Mouse (Mus musculus) ES-Bruce4 (cell line): ENCODE data around the gene Oas1d.
"Not testable (repeated sequence)": the region's sequence is repeated elsewhere in the genome, so short reads cannot be mapped to it uniquely, and the experiment has no call there.

Experiments used
- CTCF ChIP-seq: IDR thresholded peaks from one replicate; pipeline ENCODE4 v1.8.1; 2011; ENCODE audit warnings: low read depth, low read length
- EP300 ChIP-seq: IDR thresholded peaks from 2 replicates; pipeline ENCODE4 v1.6.1; 2011; ENCODE audit warnings: low read depth, low read length; ENCODE audit not compliant: insufficient read depth
- POLR2A ChIP-seq: IDR thresholded peaks from one replicate; pipeline ENCODE4 v1.8.1; 2011; ENCODE audit warnings: low read length; ENCODE audit not compliant: insufficient read depth

DNA sequence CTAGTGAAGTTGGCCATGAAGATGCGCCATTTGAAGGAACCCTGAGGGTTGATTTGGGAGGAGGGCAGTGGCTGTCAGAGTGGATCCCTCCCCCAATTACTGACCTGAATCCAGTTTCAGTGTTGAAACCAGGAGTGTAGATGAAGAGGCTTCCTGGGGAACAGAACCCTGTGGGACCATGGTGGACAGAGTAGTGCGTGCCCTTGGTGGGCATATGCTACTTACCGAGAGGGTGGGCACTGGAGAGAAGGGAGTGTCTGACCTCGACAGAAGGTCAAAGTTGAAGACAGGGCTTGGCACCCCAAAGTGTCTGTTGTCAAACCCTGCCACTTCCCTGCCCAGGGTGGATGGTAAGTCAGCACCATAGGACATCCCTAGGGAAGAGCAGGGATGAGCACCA lies 20.5 kb upstream of the Oas1d start:
- TF ChIP-seq CTCF, POLR2A, EP300: not testable (repeated sequence)
